Mouse (Mus musculus): ENCODE measurements around the gene Kcnb1.

GRCm38 (mm10) chr2:167163134-167163533 is 26.8 kb downstream of the Kcnb1 start:
- no peak for TF ChIP-seq ZNF384 (IDR thresholded peaks at IDR 0.05; ENCODE audit: low read depth, low read length)
- no peak for TF ChIP-seq CHD2 (IDR thresholded peaks at IDR 0.05; ENCODE audit: low read depth, low read length)
- TF ChIP-seq HCFC1 (IDR thresholded peaks at IDR 0.05; ENCODE audit: borderline replicate concordance, insufficient read depth, low read length), result no peak
- no peak for TF ChIP-seq ZC3H11A (IDR thresholded peaks at IDR 0.05; ENCODE audit: borderline replicate concordance, low read depth, low read length)
- no peak for TF ChIP-seq MAFK (IDR thresholded peaks at IDR 0.05; ENCODE audit: insufficient read depth, low read depth, low read length)

All from ES-E14 (cell line).